Mouse (Mus musculus) left cerebral cortex, adult 8-10 months (tissue): ENCODE data around the gene Apoc1. TPM values are rescaled to one million over a fixed set of nuclear protein-coding genes. Genes with fewer than 3 reads are reported as not detected.
"Not testable (repeated sequence)": the region's sequence is repeated elsewhere in the genome, so short reads cannot be mapped to it uniquely, and the experiment has no call there.

ENCODE experiments used
- DNase-seq, 2 experiments: peaks; one replicate each; pipeline ENCODE4 v3.0.0; 2022; ENCODE audit warnings: low spot score in 2 of 2
- total RNA-seq, 4 experiments: library from RNA; stranded (reverse); gene quantifications; 2 replicates each; pipeline ENCODE4 v1.2.4; 2022

Apoc1 gene
- total RNA-seq, 4 experiments from 2014 or later = 3.4 to 6.2 (median 4.7) TPM

DNA sequence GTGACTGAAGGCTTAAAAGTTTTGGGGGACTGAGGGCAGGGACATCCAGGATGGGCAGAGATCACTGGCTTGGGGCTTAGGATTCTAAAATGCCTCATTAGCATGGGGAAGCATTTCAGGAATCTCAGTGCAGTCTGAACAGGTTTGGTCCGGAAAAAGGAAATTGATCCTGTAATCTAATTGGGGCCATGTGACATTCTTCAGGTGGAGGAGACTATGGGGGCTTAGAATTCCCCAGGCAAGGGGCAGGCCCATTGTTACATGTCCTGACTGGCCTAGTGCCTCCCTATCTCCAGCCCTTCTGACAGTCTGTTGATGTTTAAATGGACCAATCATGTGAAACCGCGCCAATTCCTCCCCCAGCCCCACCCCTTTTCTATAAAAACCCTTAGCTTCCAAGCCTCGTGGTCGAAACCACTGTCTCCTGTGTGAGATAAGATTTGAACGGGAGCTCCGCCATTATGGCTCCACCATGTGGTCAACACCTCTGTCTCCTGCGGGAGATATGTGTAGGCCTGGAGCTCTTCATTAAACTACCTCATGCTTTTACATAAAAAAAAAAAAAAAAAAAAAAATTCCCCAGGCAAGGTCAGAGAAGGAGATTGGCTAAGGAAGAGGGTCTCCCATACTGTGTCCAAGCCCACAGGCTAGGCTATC lies 5.4 kb downstream of the Apoc1 start:
- not testable (repeated sequence) for DNase-seq

DNA sequence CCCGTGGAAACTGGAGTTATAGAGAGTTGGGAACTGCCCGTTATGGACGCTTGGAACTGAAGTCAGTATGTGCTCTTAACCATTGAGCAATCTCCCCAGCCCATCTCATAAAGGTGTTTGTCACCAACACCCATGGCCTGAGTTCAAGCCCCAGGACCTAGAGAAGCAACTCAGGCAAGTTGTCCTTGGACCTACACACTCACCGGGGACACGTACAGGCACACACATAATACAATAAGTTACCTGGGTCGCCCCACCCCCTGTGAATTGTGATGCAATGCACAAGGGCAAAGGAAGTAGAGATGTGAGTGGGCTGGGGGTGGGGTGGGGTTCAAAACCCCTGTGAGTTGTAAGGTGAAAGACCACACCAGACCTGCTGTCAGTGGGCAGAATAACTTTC lies 5.9 kb downstream of the Apoc1 start:
- no peak for DNase-seq

GRCm38 (mm10) chr7:19685374-19685773 lies 7.1 kb downstream of the Apoc1 start:
- no peak for DNase-seq

DNA sequence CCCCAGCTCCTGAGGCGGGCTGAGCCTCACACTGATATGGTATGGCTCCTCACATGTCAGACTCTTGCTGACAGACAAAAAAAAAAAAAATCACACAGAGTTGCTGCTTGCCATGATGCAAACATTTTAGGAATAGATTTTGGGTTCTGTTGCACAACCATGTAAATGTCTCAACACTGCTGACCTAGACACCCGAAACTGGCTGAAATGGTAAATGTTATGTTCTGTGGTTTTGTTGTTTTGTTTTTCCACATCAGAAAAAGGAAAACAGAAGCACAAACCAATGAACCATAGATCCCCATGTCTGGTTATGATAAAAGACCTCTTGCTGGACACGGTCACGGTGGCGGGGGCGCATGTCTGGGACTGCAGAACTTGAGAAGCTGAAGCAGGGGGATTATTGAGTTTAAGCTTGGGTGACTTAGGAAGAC lies 8.7 kb downstream of the Apoc1 start:
- no peak for DNase-seq

- no peak for DNase-seq
Measured at GRCm38 (mm10) chr7:19682979-19683378, 9.5 kb downstream of the Apoc1 start.

DNA sequence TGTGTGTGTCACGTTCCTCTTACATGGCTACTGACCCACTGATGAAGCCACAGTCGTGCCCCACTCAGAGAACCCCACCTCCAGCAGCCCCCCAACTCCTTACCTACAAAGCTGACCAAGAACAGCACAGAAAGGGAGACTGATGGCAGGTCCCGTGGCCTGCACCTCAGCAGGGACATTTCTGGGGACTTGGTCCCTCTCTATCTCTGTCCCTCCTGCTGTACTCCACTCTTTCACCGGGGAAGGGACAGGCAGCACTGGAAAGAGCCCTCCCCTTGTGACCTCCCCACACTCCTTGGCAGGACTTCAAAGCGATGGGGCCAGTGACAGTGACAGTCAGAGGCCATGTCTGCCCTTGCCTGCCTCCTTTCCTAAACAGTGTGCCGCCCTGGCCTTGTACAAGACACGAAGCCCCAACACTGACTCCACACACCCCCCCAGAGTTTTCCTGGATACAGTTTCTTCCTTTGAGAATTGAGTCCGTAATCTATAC lies 11.2 kb downstream of the Apoc1 start, which contains the start of the genes Gm44805 and Apoc4:
Gm44805 (minus strand) TSS at position 222 of the 493 bp plus-strand sequence.
Apoc4 (minus strand) TSS at position 278 of the 493 bp plus-strand sequence.
- no peak for DNase-seq

GRCm38 (mm10) chr7:19680702-19681101 lies 11.8 kb downstream of the Apoc1 start:
- no peak for DNase-seq

DNA sequence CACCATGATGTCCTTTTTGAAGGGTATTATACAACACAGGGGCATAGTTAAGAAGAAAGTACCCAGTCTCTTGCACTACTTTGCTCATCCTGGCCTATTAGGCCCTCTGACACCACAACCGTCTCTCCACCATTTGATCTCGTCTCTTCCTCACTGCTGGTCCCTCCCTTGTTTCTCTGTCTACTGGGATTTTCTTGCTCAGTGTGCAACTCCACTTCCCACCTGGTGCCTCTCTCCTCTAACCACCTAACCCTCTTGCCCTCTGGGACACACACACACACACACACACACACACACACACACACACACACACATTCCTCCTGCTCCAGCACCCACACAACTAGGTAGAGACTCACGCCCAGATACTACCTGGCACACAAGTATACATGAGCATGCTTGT lies 13.6 kb downstream of the Apoc1 start:
- no peak for DNase-seq

DNA sequence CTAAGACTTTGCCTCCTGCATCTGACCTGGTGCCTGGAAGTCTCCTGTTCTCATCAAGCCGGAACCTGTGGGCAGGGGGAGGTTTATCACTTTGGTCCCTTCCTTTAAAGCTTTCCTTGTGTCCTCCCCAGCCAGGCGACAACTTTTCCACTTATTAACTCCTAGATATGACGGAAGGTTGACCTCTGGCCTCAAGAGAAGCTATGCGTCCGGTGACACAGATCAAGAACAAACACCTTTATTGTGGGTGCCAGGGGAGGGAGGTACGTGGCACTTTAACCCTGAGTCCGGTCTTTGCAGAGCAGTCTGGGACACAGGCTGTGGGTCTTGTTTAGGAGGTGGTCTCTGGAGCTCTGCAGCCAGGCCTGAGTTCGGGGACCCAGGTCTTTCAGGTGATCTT lies 14.6 kb downstream of the Apoc1 start, which contains the start of gene Apoc2:
Apoc2 (minus strand) TSS at position 70 of the 400 bp plus-strand sequence.
- no peak for DNase-seq

GRCm38 (mm10) chr7:19676662-19677061 lies 15.8 kb downstream of the Apoc1 start:
- DNase-seq = no peak

DNA sequence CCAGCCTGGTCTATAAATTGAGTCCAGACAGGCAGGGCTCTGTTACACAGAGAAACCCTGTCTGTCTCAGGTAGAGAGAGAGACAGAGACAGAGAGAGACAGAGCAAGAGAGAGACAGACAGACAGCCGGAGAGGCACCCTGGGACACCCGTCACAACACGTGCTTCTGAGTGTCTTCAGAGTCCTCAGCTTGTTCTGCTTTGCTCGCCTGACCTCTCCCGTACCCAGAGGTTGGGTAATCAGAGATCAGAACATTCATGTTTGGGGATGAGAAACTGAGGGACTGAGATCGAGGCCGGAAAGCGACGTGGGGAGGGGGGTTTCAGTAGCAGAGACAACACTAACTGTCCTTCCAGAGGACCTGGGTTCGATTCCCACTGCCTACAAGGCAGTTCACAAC lies 16.6 kb downstream of the Apoc1 start:
- DNase-seq = no peak

- DNase-seq = no peak
Measured at GRCm38 (mm10) chr7:19673083-19673699, 19.3 kb downstream of the Apoc1 start.

- DNase-seq = no peak
Measured at GRCm38 (mm10) chr7:19671511-19671910, 20.9 kb downstream of the Apoc1 start.

- peak; percentile 70 to 92 for DNase-seq
Measured at GRCm38 (mm10) chr7:19668947-19669721, 23.3 kb downstream of the Apoc1 start.

GRCm38 (mm10) chr7:19667434-19667833 lies 25.0 kb downstream of the Apoc1 start:
- no peak for DNase-seq

DNA sequence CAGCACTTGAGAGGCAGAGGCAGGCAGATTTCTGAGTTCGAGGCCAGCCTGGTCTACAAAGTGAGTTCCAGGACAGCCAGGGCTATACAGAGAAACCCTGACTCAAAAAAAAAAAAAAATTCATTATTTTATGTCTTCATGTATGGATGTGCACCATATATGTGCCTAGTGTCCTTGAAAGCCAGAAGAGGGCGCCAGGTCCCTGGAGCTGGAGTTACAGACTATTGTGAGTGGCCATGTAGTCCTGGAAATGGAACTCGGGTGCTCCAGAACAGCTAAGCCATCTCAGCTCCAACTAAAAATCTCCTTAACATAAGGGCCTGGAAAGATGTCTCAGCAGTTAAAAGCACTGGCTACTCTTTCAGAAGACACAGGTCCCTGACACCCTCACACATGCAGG lies 25.7 kb downstream of the Apoc1 start:
- no peak for DNase-seq

DNA sequence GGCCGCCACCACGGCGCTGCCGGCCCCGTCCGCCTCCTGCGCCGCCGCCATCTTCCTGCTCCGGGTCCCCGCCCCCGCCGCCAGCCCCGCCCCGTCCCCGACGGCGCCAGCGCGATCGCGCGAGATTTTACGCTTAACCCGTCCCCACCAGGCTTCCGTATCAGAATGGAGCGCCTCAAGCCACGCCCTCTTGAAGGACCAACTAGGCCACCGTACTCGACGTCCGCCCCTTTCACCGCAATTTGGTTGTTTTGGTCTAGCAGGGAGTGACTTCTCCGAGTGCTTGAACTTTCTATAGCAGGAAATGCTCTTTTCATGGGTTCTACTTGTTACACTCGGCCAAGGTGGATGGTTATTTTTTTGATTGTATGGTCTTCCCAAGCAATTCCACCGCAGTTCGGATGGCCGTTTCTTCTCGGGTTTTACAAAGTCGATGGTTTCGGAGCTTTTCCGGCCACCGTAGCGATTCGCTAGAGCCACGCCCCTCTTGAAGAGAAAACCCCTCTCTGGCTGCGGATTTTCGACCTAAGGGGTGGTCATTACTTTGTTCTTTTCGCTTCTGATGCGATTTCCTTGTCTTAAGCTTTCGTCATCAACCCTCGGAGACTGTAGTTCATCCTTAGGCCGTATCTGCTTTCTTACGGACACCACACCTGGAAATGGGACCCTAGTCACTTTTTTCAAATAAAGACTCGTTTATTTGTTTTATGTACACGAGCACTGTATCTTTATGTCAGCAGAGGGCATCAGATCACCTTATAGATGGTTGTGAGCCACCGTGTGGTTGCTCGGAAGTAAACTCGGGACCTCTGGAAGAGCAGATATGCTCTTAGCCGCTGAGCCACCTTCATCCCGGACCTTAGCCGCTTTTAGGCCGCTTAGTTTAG lies 27.3 kb downstream of the Apoc1 start, which contains the start of gene Clptm1:
Clptm1 (minus strand) TSS at position 79 of the 887 bp plus-strand sequence.
- DNase-seq = peak; percentile 96 to 98

DNA sequence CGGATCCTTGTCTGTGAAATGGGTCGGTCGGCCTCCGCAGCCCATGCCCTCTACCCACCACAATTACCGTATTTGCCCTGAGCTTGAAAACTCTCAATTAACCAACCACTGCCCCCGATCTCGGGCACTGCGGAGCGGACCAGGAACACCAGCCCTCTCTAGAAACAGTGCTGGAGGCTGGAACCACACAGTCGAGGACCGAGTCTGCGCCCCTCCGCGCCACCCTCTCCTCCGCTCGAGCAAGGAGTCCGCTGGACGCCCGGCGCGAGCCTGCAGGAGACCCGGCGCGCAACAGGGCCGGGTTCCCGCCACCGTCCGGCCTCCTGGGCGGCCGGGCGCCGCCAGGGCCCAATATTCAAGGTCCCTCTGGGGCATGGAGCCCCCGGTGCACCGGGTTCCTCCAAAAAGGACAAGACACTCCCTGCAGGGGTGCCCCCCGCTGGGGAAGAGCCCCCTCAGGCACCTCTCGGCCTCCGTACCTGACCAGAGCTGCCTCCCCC lies 28.0 kb downstream of the Apoc1 start:
- peak in 1 of 2 experiments; percentile 21 for DNase-seq

GRCm38 (mm10) chr7:19663940-19664339 lies 28.5 kb downstream of the Apoc1 start:
- peak in 1 of 2 experiments; percentile 25 for DNase-seq

GRCm38 (mm10) chr7:19652614-19653013 lies 39.8 kb downstream of the Apoc1 start:
- DNase-seq = no peak
